Mouse (Mus musculus) kidney, adult 2 months (tissue): Measurements from ENCODE around the gene Kcnj14.

Experiments
- CTCF ChIP-seq: fragments of 200-500 bp; conservative IDR thresholded peaks from 2 replicates; pipeline ENCODE4 v1.5.1; 2011; ENCODE audit warnings: low read depth, mild to moderate bottlenecking, control low read depth, low read length, moderate library complexity, mixed read lengths; ENCODE audit not compliant: insufficient read depth, insufficient read length
- POLR2A ChIP-seq: fragments of 200-500 bp; IDR thresholded peaks from one replicate; pipeline ENCODE4 v1.6.1; 2011; ENCODE audit warnings: low read depth, low read length, control low read depth

- no peak for TF ChIP-seq CTCF
- no peak for TF ChIP-seq POLR2A
Observed at GRCm38 (mm10) chr7:45831128-45831525, 6.5 kb upstream of the Kcnj14 start.
